Comparison of ENCODE assay signal across 32 mouse cellular contexts in genomic region chr9:26990181-26990580, GRCm38 (mm10).
"Had no signal": no experiment of that assay in that cellular context is flagged by ENCODE, and none has a peak within 500 bp of the region (broad histone marks: within the 10 kb centered on the region; RNA-seq: fewer than 3 reads in every experiment).

No protein-coding gene starts in this region.

- H3K4me3 ChIP-seq: limb, embryonic 10.5 days; limb, embryonic 12.5 days; limb, embryonic 13.5 days; limb, embryonic 15.5 days; liver, embryonic 12.5 days; liver, embryonic 13.5 days; liver, embryonic 15.5 days; lung, embryonic 15.5 days; megakaryocyte, embryonic 14.5 days; midbrain, embryonic 10.5 days; midbrain, embryonic 12.5 days; midbrain, embryonic 13.5 days; midbrain, embryonic 15.5 days; myocyte; neural tube, embryonic 12.5 days had no signal

- DNase-seq: left cerebral cortex, postnatal 4 days; liver; liver, embryonic 13.5 days; liver, postnatal 0 days; lung, adult 18-20 months; lung, adult 2 months; lung, embryonic 14.5 days; lung, postnatal 10 days; lung, postnatal 14 days; lung, postnatal 36 days; lung, postnatal 4 days; midbrain, embryonic 14.5 days had no signal

- H3K9me3 ChIP-seq: limb, embryonic 10.5 days; limb, embryonic 12.5 days; limb, embryonic 13.5 days; limb, embryonic 15.5 days; liver, embryonic 12.5 days; liver, embryonic 13.5 days; liver, embryonic 15.5 days; lung, embryonic 15.5 days; megakaryocyte, embryonic 14.5 days; midbrain, embryonic 10.5 days; midbrain, embryonic 12.5 days; midbrain, embryonic 13.5 days; midbrain, embryonic 15.5 days; neural tube, embryonic 12.5 days had no signal

- ATAC-seq: liver, embryonic 12.5 days; liver, postnatal 0 days; lung, postnatal 0 days; midbrain, embryonic 13.5 days; midbrain, embryonic 15.5 days; midbrain, embryonic 16.5 days had no signal

- H3K27me3 ChIP-seq: limb, embryonic 12.5 days; limb, embryonic 13.5 days; limb, embryonic 15.5 days; liver, embryonic 12.5 days; liver, embryonic 13.5 days; liver, embryonic 15.5 days; lung, embryonic 15.5 days; megakaryocyte, embryonic 14.5 days; midbrain, embryonic 12.5 days; midbrain, embryonic 13.5 days; midbrain, embryonic 15.5 days; neural tube, embryonic 12.5 days had no signal

- H3K4me1 ChIP-seq: limb, embryonic 10.5 days; limb, embryonic 12.5 days; limb, embryonic 13.5 days; limb, embryonic 15.5 days; liver, embryonic 12.5 days; liver, embryonic 15.5 days; lung, embryonic 15.5 days; midbrain, embryonic 10.5 days; midbrain, embryonic 12.5 days; midbrain, embryonic 13.5 days; midbrain, embryonic 15.5 days; neural tube, embryonic 12.5 days had no signal

- H3K9ac ChIP-seq: limb, embryonic 12.5 days; limb, embryonic 13.5 days; limb, embryonic 15.5 days; liver, embryonic 12.5 days; liver, embryonic 13.5 days; liver, embryonic 14.5 days; liver, embryonic 15.5 days; liver, postnatal 0 days; lung, embryonic 14.5 days; lung, embryonic 15.5 days; midbrain, embryonic 12.5 days; midbrain, embryonic 13.5 days; midbrain, embryonic 15.5 days; neural tube, embryonic 12.5 days had no signal

- H3K4me2 ChIP-seq: limb, embryonic 12.5 days; limb, embryonic 13.5 days; limb, embryonic 15.5 days; liver, embryonic 11.5 days; liver, embryonic 12.5 days; liver, embryonic 13.5 days; liver, embryonic 15.5 days; lung, embryonic 14.5 days; lung, embryonic 15.5 days; midbrain, embryonic 11.5 days; midbrain, embryonic 12.5 days; midbrain, embryonic 13.5 days; midbrain, embryonic 15.5 days; neural tube, embryonic 12.5 days had no signal

- H3K27ac ChIP-seq: limb, embryonic 10.5 days; limb, embryonic 12.5 days; limb, embryonic 13.5 days; limb, embryonic 15.5 days; liver, embryonic 12.5 days; liver, embryonic 13.5 days; liver, embryonic 14.5 days; liver, embryonic 15.5 days; lung, embryonic 15.5 days; macrophage; midbrain, embryonic 10.5 days; midbrain, embryonic 12.5 days; midbrain, embryonic 13.5 days; midbrain, embryonic 15.5 days; neural tube, embryonic 12.5 days had no signal
